Mouse (Mus musculus) CH12.LX (cell line): ENCODE data around the gene B4galt2.

Source experiments
- CHD1 ChIP-seq: IDR thresholded peaks from 2 replicates; pipeline ENCODE4 v1.6.1; 2012; ENCODE audit warnings: low read depth, low read length, improper control_type of control experiment, inconsistent platforms
- CTCF ChIP-seq, 2 experiments: IDR thresholded peaks in 1 of 2; conservative IDR thresholded peaks in 1 of 2; 2 replicates each; pipeline ENCODE4 v1.5.1; 2011 to 2012; ENCODE audit warnings: low read depth in 2 of 2, low read length in 2 of 2, improper control_type of control experiment in 1 of 2, inconsistent platforms in 1 of 2, mild to moderate bottlenecking in 1 of 2, moderate library complexity in 1 of 2
- JUN ChIP-seq: IDR thresholded peaks from 2 replicates; pipeline ENCODE4 v1.6.1; 2011; ENCODE audit warnings: low read depth, mild to moderate bottlenecking, low read length, improper control_type of control experiment, moderate library complexity; ENCODE audit not compliant: insufficient read depth
- MAX ChIP-seq: IDR thresholded peaks from 2 replicates; pipeline ENCODE4 v1.6.1; 2011; ENCODE audit warnings: low read length, improper control_type of control experiment
- MXI1 ChIP-seq: IDR thresholded peaks from 2 replicates; pipeline ENCODE4 v1.6.1; 2011; ENCODE audit warnings: mild to moderate bottlenecking, low read depth, low read length, improper control_type of control experiment
- POLR2A ChIP-seq: IDR thresholded peaks from 2 replicates; pipeline ENCODE4 v1.6.1; 2011; ENCODE audit warnings: low read depth, mild to moderate bottlenecking, improper control_type of control experiment, low read length

GRCm38 (mm10) chr4:117869317-117869716 lies 14.0 kb downstream of the B4galt2 start:
- TF ChIP-seq CHD1 (no peak), MXI1 (no peak), CTCF (conservative IDR thresholded peaks at IDR 0.05 in 1 of 2, IDR thresholded peaks at IDR 0.05 in 1 of 2; ENCODE audit: low read depth in 2 of 2, low read length in 2 of 2) (no peak), POLR2A (no peak), MAX (no peak), JUN (no peak)
